Mouse (Mus musculus) adrenal gland, adult 18-20 months (tissue): ENCODE data around the gene Olfr286. TPM values are rescaled to one million over a fixed set of nuclear protein-coding genes. Genes with fewer than 3 reads are reported as not detected.

Source experiments
- total RNA-seq, 2 experiments: library from RNA; stranded (reverse); gene quantifications; 1 replicate in 1 of 2; 2 replicates in 1 of 2; pipeline ENCODE4 v1.2.3; 2021

Olfr286 gene
- total RNA-seq, 2 experiments from 2014 or later, result not detected

Other genes starting within 250 kb of the Olfr286 start
- gene Col2a1, start 229.8 kb downstream of the Olfr286 start, total RNA-seq, result not detected
- gene Pfkm, start 141.9 kb downstream of the Olfr286 start, total RNA-seq, result 10 to 100 TPM; 71.0 to 86.3 TPM
- 10 to 100 TPM; 16.3 to 16.9 TPM for gene Senp1, start 140.7 kb downstream of the Olfr286 start, total RNA-seq
- gene Asb8, start 68.8 kb downstream of the Olfr286 start, total RNA-seq, result 10 to 100 TPM; 38.1 to 41.2 TPM
- 1 to 10 TPM in 1 of 2 experiments, under 1 TPM in 1; 0.83 to 1.1 TPM for gene Ccdc184, start 67.3 kb downstream of the Olfr286 start, total RNA-seq
- not detected for gene Olfr288, start 38.9 kb downstream of the Olfr286 start, total RNA-seq
- not detected for gene Gm44579, start 13.5 kb downstream of the Olfr286 start, total RNA-seq
- not detected for gene Olfr287, start 13.4 kb downstream of the Olfr286 start, total RNA-seq
- not detected for gene H1fnt, start 22.8 kb upstream of the Olfr286 start, total RNA-seq
- 1 to 10 TPM; 3.8 to 4.6 TPM for gene Zfp641, start 61.7 kb upstream of the Olfr286 start, total RNA-seq
- not detected for gene Olfr285, start 82.9 kb upstream of the Olfr286 start, total RNA-seq
- not detected for gene Olfr284, start 106.5 kb upstream of the Olfr286 start, total RNA-seq
- gene Olfr283, start 146.5 kb upstream of the Olfr286 start, total RNA-seq, result not detected
- gene Olfr282, start 196.8 kb upstream of the Olfr286 start, total RNA-seq, result not detected
- gene Olfr281, start 218.1 kb upstream of the Olfr286 start, total RNA-seq, result not detected
- not detected for gene OR5BS1P, start 235.4 kb upstream of the Olfr286 start, total RNA-seq
- not detected for gene Lalba, start 248.3 kb upstream of the Olfr286 start, total RNA-seq